Mouse (Mus musculus) myocyte (in vitro differentiated cells): ENCODE data around the gene Arfip2. TPM values are rescaled to one million over a fixed set of nuclear protein-coding genes. Genes with fewer than 3 reads are reported as not detected.

Experiments
- H3K27me3 ChIP-seq: one replicate; pipeline ENCODE4 v1.6.1; 2011; ENCODE audit not compliant: control insufficient read depth, insufficient read depth, insufficient read length
- H3K36me3 ChIP-seq: one replicate; pipeline ENCODE4 v1.6.1; 2011; ENCODE audit not compliant: control insufficient read depth, insufficient read depth
- H3K4me2 ChIP-seq: one replicate; pipeline ENCODE4 v1.6.1; 2011; ENCODE audit warnings: low read depth, control low read depth
- H3K4me3 ChIP-seq: one replicate; pipeline ENCODE4 v1.5.1; 2011; ENCODE audit warnings: mild to moderate bottlenecking, control low read depth, moderate library complexity
- H3K79me2 ChIP-seq: one replicate; pipeline ENCODE4 v1.6.1; 2011; ENCODE audit not compliant: control insufficient read depth, insufficient read depth
- H3ac ChIP-seq: one replicate; pipeline ENCODE4 v1.6.1; 2011; ENCODE audit not compliant: control insufficient read depth, insufficient read length
- CEBPB ChIP-seq: IDR thresholded peaks from 2 replicates; pipeline ENCODE4 v1.6.1; 2011; ENCODE audit warnings: mild to moderate bottlenecking, moderate library complexity; ENCODE audit not compliant: poor library complexity, insufficient read depth, severe bottlenecking
- E2F4 ChIP-seq: IDR thresholded peaks from one replicate; pipeline ENCODE4 v1.6.1; 2011; ENCODE audit warnings: mild to moderate bottlenecking, control low read depth, moderate library complexity; ENCODE audit not compliant: insufficient read depth
- MAX ChIP-seq: IDR thresholded peaks from one replicate; pipeline ENCODE4 v1.6.1; 2011; ENCODE audit warnings: low read depth, mild to moderate bottlenecking, control low read depth
- MYOD1 ChIP-seq, 3 experiments: IDR thresholded peaks; one replicate each; pipeline ENCODE4 v1.6.1; 2011; ENCODE audit warnings: control low read depth in 2 of 3, low read depth in 2 of 3, mild to moderate bottlenecking in 2 of 3, moderate library complexity in 1 of 3; ENCODE audit not compliant: insufficient read length in 2 of 3, control insufficient read depth in 1 of 3
- MYOG ChIP-seq, 3 experiments: IDR thresholded peaks; one replicate each; pipeline ENCODE4 v1.6.1; 2011; ENCODE audit warnings: control low read depth in 2 of 3, low read depth in 2 of 3, mild to moderate bottlenecking in 2 of 3; ENCODE audit not compliant: insufficient read length in 2 of 3, control insufficient read depth in 1 of 3, insufficient read depth in 1 of 3
- POLR2A ChIP-seq: IDR thresholded peaks from one replicate; pipeline ENCODE4 v1.6.1; 2011; ENCODE audit warnings: low read depth, mild to moderate bottlenecking, control low read depth, moderate library complexity; ENCODE audit not compliant: insufficient read length
- POLR2AphosphoS2 ChIP-seq: IDR thresholded peaks from one replicate; pipeline ENCODE4 v1.6.1; 2011; ENCODE audit warnings: low read depth, control low read depth; ENCODE audit not compliant: insufficient read length
- REST ChIP-seq: IDR thresholded peaks from one replicate; pipeline ENCODE4 v1.6.1; 2011; ENCODE audit warnings: mild to moderate bottlenecking, control low read depth, moderate library complexity; ENCODE audit not compliant: insufficient read depth, insufficient read length
- SRF ChIP-seq: IDR thresholded peaks from one replicate; pipeline ENCODE4 v1.6.1; 2011; ENCODE audit warnings: low read depth; ENCODE audit not compliant: control insufficient read depth, insufficient read length
- TCF12 ChIP-seq: IDR thresholded peaks from one replicate; pipeline ENCODE4 v1.6.1; 2011; ENCODE audit warnings: mild to moderate bottlenecking, control low read depth; ENCODE audit not compliant: poor library complexity, insufficient read depth, severe bottlenecking
- TCF3 ChIP-seq: IDR thresholded peaks from one replicate; pipeline ENCODE4 v1.6.1; 2011; ENCODE audit warnings: low read depth, control low read depth; ENCODE audit not compliant: insufficient read length
- USF1 ChIP-seq: IDR thresholded peaks from one replicate; pipeline ENCODE4 v1.6.1; 2011; ENCODE audit warnings: low read depth, mild to moderate bottlenecking, control low read depth, moderate library complexity
- polyA plus RNA-seq: library from polyadenylated mRNA; unstranded; fragments of >200 nt; fragmentation: generic; extraction: Trizol; gene quantifications from one replicate; pipeline ENCODE4 v1.2.1, GENCODE M21; 2012; ENCODE audit warnings: missing spikeins

Gene Arfip2
- polyA plus RNA-seq, 1 experiment = 28.4 TPM

DNA sequence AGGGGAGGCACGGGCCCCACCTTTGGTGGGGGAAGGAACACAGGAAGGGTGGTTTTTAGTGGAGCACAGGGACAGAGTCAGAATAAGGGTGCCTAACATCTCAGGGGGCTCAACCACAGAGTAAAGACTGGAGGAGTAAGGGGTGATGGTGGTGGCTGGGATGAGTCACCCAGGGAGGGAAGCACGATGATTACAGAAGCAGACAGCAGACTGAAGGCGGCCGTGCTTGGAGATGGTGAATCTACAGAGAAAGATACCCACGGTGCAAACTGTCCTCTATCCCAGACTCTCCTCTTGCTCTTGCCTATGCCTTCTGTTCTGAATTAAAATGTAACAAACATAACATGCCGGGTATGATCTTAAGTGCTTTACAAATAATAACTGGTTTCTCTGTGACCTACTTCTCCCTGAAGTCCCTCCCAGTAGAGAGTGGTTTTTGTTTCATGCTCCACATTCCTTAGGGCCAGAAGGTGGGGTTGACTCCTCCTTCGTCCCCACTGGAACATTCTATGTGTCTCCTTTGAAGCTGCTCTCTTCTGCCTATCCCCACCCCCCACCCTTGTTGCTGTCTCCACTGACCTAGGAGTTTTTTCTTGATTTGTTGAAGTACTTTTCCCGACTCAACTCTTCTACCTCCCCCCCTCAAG is 18.4 kb downstream of the Arfip2 start:
- H3K4me2 ChIP-seq = peak overlapping the region; percentile 81
- H3K79me2 ChIP-seq = peaks cover 7% of the 10 kb centered on the region
- TF ChIP-seq TCF3 (no peak), SRF (no peak), CEBPB (no peak), MAX (no peak), E2F4 (no peak), POLR2A (no peak), MYOD1 (IDR thresholded peaks at IDR 0.05; ENCODE audit: control insufficient read depth in 1 of 3, insufficient read length in 2 of 3, low read depth in 2 of 3) (no peak), USF1 (no peak), MYOG (IDR thresholded peaks at IDR 0.05; ENCODE audit: control insufficient read depth in 1 of 3, insufficient read depth in 1 of 3, insufficient read length in 2 of 3, low read depth in 2 of 3) (no peak), TCF12 (no peak), POLR2AphosphoS2 (no peak), REST (no peak)
- no peak overlapping the region for H3ac ChIP-seq
- H3K36me3 ChIP-seq = peaks cover 35% of the 10 kb centered on the region
- peak overlapping the region; percentile 1 for H3K4me3 ChIP-seq
- H3K27me3 ChIP-seq = no peaks in the 10 kb centered on the region

GRCm38 (mm10) chr7:105621053-105621452 is 19.2 kb downstream of the Arfip2 start:
- no peak for TF ChIP-seq MYOD1 (IDR thresholded peaks at IDR 0.05; ENCODE audit: control insufficient read depth in 1 of 3, insufficient read length in 2 of 3, low read depth in 2 of 3)
- peak; percentile 34 for TF ChIP-seq POLR2A
- Histone ChIP-seq H3K36me3 (peaks cover 40% of the 10 kb centered on the region), H3K27me3 (no peaks in the 10 kb centered on the region), H3K4me2 (peak overlapping the region; percentile 81), H3K79me2 (peaks cover 3% of the 10 kb centered on the region), H3ac (no peak overlapping the region), H3K4me3 (no peak overlapping the region)

GRCm38 (mm10) chr7:105619701-105620100 is 20.5 kb downstream of the Arfip2 start:
- no peak for TF ChIP-seq POLR2AphosphoS2
- H3K27me3 ChIP-seq = no peaks in the 10 kb centered on the region
- H3K79me2 ChIP-seq = no peaks in the 10 kb centered on the region
- no peak overlapping the region for H3K4me3 ChIP-seq
- H3ac ChIP-seq = no peak overlapping the region
- H3K36me3 ChIP-seq = peaks cover 39% of the 10 kb centered on the region
- no peak overlapping the region for H3K4me2 ChIP-seq

- Histone ChIP-seq H3K27me3 (no peaks in the 10 kb centered on the region), H3ac (no peak overlapping the region), H3K36me3 (peaks cover 44% of the 10 kb centered on the region), H3K4me2 (no peak overlapping the region), H3K79me2 (no peaks in the 10 kb centered on the region), H3K4me3 (no peak overlapping the region)
- TF ChIP-seq MYOG (IDR thresholded peaks at IDR 0.05; ENCODE audit: control insufficient read depth in 1 of 3, insufficient read depth in 1 of 3, insufficient read length in 2 of 3, low read depth in 2 of 3) (no peak), REST (no peak), CEBPB (no peak), E2F4 (no peak), POLR2AphosphoS2 (no peak), MAX (no peak), MYOD1 (IDR thresholded peaks at IDR 0.05; ENCODE audit: control insufficient read depth in 1 of 3, insufficient read length in 2 of 3, low read depth in 2 of 3) (no peak), SRF (no peak), TCF12 (no peak), TCF3 (no peak), POLR2A (no peak), USF1 (no peak)
Observed at GRCm38 (mm10) chr7:105617810-105618209, 22.4 kb downstream of the Arfip2 start.

GRCm38 (mm10) chr7:105616561-105616960 is 23.7 kb downstream of the Arfip2 start:
- Histone ChIP-seq H3ac (no peak overlapping the region), H3K27me3 (no peaks in the 10 kb centered on the region), H3K4me2 (no peak overlapping the region), H3K79me2 (no peaks in the 10 kb centered on the region), H3K4me3 (no peak overlapping the region), H3K36me3 (peaks cover 47% of the 10 kb centered on the region)
- TF ChIP-seq E2F4 (no peak), TCF3 (no peak), POLR2A (no peak), MYOG (IDR thresholded peaks at IDR 0.05; ENCODE audit: control insufficient read depth in 1 of 3, insufficient read depth in 1 of 3, insufficient read length in 2 of 3, low read depth in 2 of 3) (no peak), REST (no peak), SRF (no peak), POLR2AphosphoS2 (no peak), MYOD1 (IDR thresholded peaks at IDR 0.05; ENCODE audit: control insufficient read depth in 1 of 3, insufficient read length in 2 of 3, low read depth in 2 of 3) (no peak), CEBPB (no peak), TCF12 (no peak), MAX (no peak), USF1 (no peak)
